Comparison of ENCODE assay signal across 8 mouse cellular contexts in genomic region chr10:79695231-79696128, GRCm38 (mm10). TPM values are rescaled to one million over a fixed set of nuclear protein-coding genes. Genes with fewer than 3 reads are reported as not detected.
DNase-seq lines count a peak whose midpoint lies in the region; ATAC-seq and TF ChIP-seq lines count a peak whose summit lies in the region.

No protein-coding gene starts in this region.

- peak; percentile 58 for ATAC-seq in inflammation-experienced regulatory T-cells, adult 6 months

- H3K27ac ChIP-seq in liver, adult 2 months (replicated peaks; ENCODE audit: insufficient read depth, low read depth, low read length), result 0 out of 2 replicates have a peak overlapping the region, but pooled peaks have one; percentile 2

- peak; percentile 61 for DNase-seq in urinary bladder, adult 2 months (ENCODE audit: low spot score)
- no peak for DNase-seq in urinary bladder, postnatal 10 days (ENCODE audit: low spot score)
- peak; percentile 85 for DNase-seq in cerebellum, adult 9-10 months
- DNase-seq in gastrocnemius, postnatal 14 days, result peak; percentile 86
- DNase-seq in liver, adult 2 months (ENCODE audit: extremely low read depth, low read depth, low spot score), result peak; percentile 85
- peak; percentile 58 to 74 for DNase-seq in natural killer cell, adult 2 months (ENCODE audit: low spot score in 2 of 2)
- DNase-seq in testis, postnatal 10 days (ENCODE audit: low spot score), result peak; percentile 89

- no peak overlapping the region for H3K4me3 ChIP-seq in liver, adult 2 months (ENCODE audit: insufficient read depth, low read depth, low read length)

- no peaks in the 10 kb centered on the region for H3K79me2 ChIP-seq in liver, adult 2 months (ENCODE audit: control insufficient read depth, insufficient read depth, low read length)

- H3K36me3 ChIP-seq in liver, adult 2 months (ENCODE audit: control insufficient read depth, insufficient read depth, low read length), result no peaks in the 10 kb centered on the region

- no peak overlapping the region for H3K9ac ChIP-seq in liver, adult 2 months (ENCODE audit: low read depth, low read length)

- no peaks in the 10 kb centered on the region for H3K27me3 ChIP-seq in liver, adult 2 months (ENCODE audit: control insufficient read depth, insufficient read depth, low read length)

- 24% methylated on average over 13 of the region's 13 CpGs for WGBS in liver, adult 2 months

- no peak for TF ChIP-seq POLR2A in liver, adult 2 months (IDR thresholded peaks at IDR 0.05; ENCODE audit: extremely low read depth, insufficient read depth, low read length)

- peaks cover 9% of the 10 kb centered on the region for H3K4me1 ChIP-seq in liver, adult 2 months (ENCODE audit: control insufficient read depth, insufficient read depth, low read length)

- peak; percentile 96 for TF ChIP-seq CTCF in liver, adult 2 months (IDR thresholded peaks at IDR 0.05; ENCODE audit: low read depth, low read length)

- intact Hi-C loops in gastrocnemius, postnatal 14 days (cut with DNase I; ENCODE audit: low total_unique reads), result no loop called here

RNA-seq across cellular contexts. Expression of gene Gzmm, which starts 6.7 kb away (rescaled TPM):
- polyA plus RNA-seq in urinary bladder, adult 2 months (2012; rRNA removed), result 1.1 and 1.4 TPM in 2 replicates
- 1 to 10 TPM; 2.3 to 2.9 TPM for total RNA-seq in gastrocnemius, postnatal 14 days (2021)
- 1 to 10 TPM in 1 of 3 experiments, under 1 TPM in 2; 0.62 to 3.2 (median 0.94) TPM for polyA plus RNA-seq in inflammation-experienced regulatory T-cells, adult 6 months (2017; shearing (Covaris generic))
- total RNA-seq in liver, adult 2 months (2014; rRNA removed), result 0.09 and 0.34 TPM in 2 replicates
- polyA plus RNA-seq in liver, adult 2 months (2012; rRNA removed), result 0.09 and 0.37 TPM in 2 replicates

RNA-seq across cellular contexts. Expression of gene Bsg, which starts 8.8 kb away (rescaled TPM):
- 614 and 631 TPM in 2 replicates for polyA plus RNA-seq in urinary bladder, adult 2 months (2012; rRNA removed)
- 100 to 1,000 TPM; 496 to 497 TPM for total RNA-seq in gastrocnemius, postnatal 14 days (2021)
- 100 to 1,000 TPM; 116 to 152 (median 121) TPM for polyA plus RNA-seq in inflammation-experienced regulatory T-cells, adult 6 months (2017; shearing (Covaris generic))
- total RNA-seq in liver, adult 2 months (2014; rRNA removed), result 652 and 839 TPM in 2 replicates
- polyA plus RNA-seq in liver, adult 2 months (2012; rRNA removed), result 523 and 643 TPM in 2 replicates

RNA-seq across cellular contexts. Expression of gene Cdc34, which starts 13.5 kb away (rescaled TPM):
- 60.6 and 70.0 TPM in 2 replicates for polyA plus RNA-seq in urinary bladder, adult 2 months (2012; rRNA removed)
- 100 to 1,000 TPM; 314 to 321 TPM for total RNA-seq in gastrocnemius, postnatal 14 days (2021)
- polyA plus RNA-seq in inflammation-experienced regulatory T-cells, adult 6 months (2017; shearing (Covaris generic)), result 10 to 100 TPM; 13.9 to 26.7 (median 20.5) TPM
- 82.1 and 91.1 TPM in 2 replicates for total RNA-seq in liver, adult 2 months (2014; rRNA removed)
- polyA plus RNA-seq in liver, adult 2 months (2012; rRNA removed), result 215 and 222 TPM in 2 replicates

RNA-seq across cellular contexts. Expression of gene Hcn2, which starts 21.0 kb away (rescaled TPM):
- polyA plus RNA-seq in urinary bladder, adult 2 months (2012; rRNA removed), result 0.96 and 1.5 TPM in 2 replicates
- total RNA-seq in gastrocnemius, postnatal 14 days (2021), result under 1 TPM; 0.42 to 0.78 TPM
- not detected for polyA plus RNA-seq in inflammation-experienced regulatory T-cells, adult 6 months (2017; shearing (Covaris generic))
- total RNA-seq in liver, adult 2 months (2014; rRNA removed), result 0.09 and 0.13 TPM in 2 replicates
- polyA plus RNA-seq in liver, adult 2 months (2012; rRNA removed), result 0.45 and 0.67 TPM in 2 replicates

RNA-seq across cellular contexts. Expression of gene Tpgs1, which starts 26.3 kb away (rescaled TPM):
- polyA plus RNA-seq in urinary bladder, adult 2 months (2012; rRNA removed), result 29.1 and 33.7 TPM in 2 replicates
- total RNA-seq in gastrocnemius, postnatal 14 days (2021), result 10 to 100 TPM; 22.6 to 24.0 TPM
- 10 to 100 TPM; 15.9 to 25.7 (median 17.5) TPM for polyA plus RNA-seq in inflammation-experienced regulatory T-cells, adult 6 months (2017; shearing (Covaris generic))
- 18.2 and 24.4 TPM in 2 replicates for total RNA-seq in liver, adult 2 months (2014; rRNA removed)
- polyA plus RNA-seq in liver, adult 2 months (2012; rRNA removed), result 48.5 and 58.9 TPM in 2 replicates
